Mouse (Mus musculus) embryonic facial prominence, embryonic 14.5 days (tissue): Measurements from ENCODE around the gene Stub1. TPM values are rescaled to one million over a fixed set of nuclear protein-coding genes. Genes with fewer than 3 reads are reported as not detected.

Source experiments
- ATAC-seq: fragments of 200-750 bp; cut with Nextera tagmentation; 2 replicates; pipeline ENCODE4 v1.8.0; 2017; ENCODE audit warnings: low read depth, moderate number of reproducible peaks, moderate TSS enrichment
- DNase-seq: peaks from one replicate; pipeline ENCODE4 v3.0.0-alpha.2; 2015; ENCODE audit warnings: low spot score
- H3K27ac ChIP-seq: fragments of 300-500 bp; sonication (generic); replicated peaks from 2 replicates; pipeline ENCODE4 v1.5.1; 2014; ENCODE audit warnings: low read depth, mild to moderate bottlenecking, low read length, moderate library complexity
- H3K27me3 ChIP-seq: fragments of 300-500 bp; sonication (generic); replicated peaks from 2 replicates; pipeline ENCODE4 v1.6.1; 2014; ENCODE audit warnings: low read length; ENCODE audit not compliant: control insufficient read depth, insufficient read depth
- H3K36me3 ChIP-seq: fragments of 300-500 bp; sonication (generic); 2 replicates; pipeline ENCODE4 v1.6.1; 2014; ENCODE audit warnings: low read length, mixed read lengths; ENCODE audit not compliant: control insufficient read depth, insufficient read depth
- H3K4me1 ChIP-seq: fragments of 300-500 bp; sonication (generic); 2 replicates; pipeline ENCODE4 v1.6.1; 2014; ENCODE audit warnings: antibody characterized with exemption, low read length; ENCODE audit not compliant: control insufficient read depth, insufficient read depth
- H3K4me2 ChIP-seq: fragments of 300-500 bp; sonication (generic); 2 replicates; pipeline ENCODE4 v1.6.1; 2014; ENCODE audit warnings: low read depth, mild to moderate bottlenecking, low read length, moderate library complexity, mixed read lengths
- H3K4me3 ChIP-seq: fragments of 300-500 bp; sonication (generic); 2 replicates; pipeline ENCODE4 v1.5.1; 2014; ENCODE audit warnings: low read depth, mild to moderate bottlenecking, low read length
- H3K9ac ChIP-seq: fragments of 300-500 bp; sonication (generic); 2 replicates; pipeline ENCODE4 v1.6.1; 2014; ENCODE audit warnings: low read depth, mild to moderate bottlenecking, low read length, moderate library complexity, mixed read lengths
- H3K9me3 ChIP-seq: fragments of 300-500 bp; sonication (generic); 2 replicates; pipeline ENCODE4 v1.6.1; 2016; ENCODE audit warnings: low read length; ENCODE audit not compliant: control insufficient read depth
- WGBS: fragments of 180-500 bp; shearing (Covaris S2); extraction: QIAGEN DNeasy Blood & Tissue Kit; methylation state at CpG from one replicate; pipeline ENCODE4 v1.1.7; 2014; 5-methylcytosine and 5-hydroxymethylcytosine counted together
- polyA plus RNA-seq: library from polyadenylated mRNA; unstranded; fragments of >200 nt; fragmentation: Nextera tagmentation; extraction: Ambion mirVana; gene quantifications from 2 replicates; pipeline ENCODE4 v1.2.1, GENCODE M21; 2014

Gene Stub1
- polyA plus RNA-seq, 1 experiment from 2014 or later = 314 TPM

- peak; percentile 94 for DNase-seq
- Histone ChIP-seq H3K4me3 (peak within 1 kb of the TSS; percentile 79), H3K9me3 (no peaks in the 10 kb centered on the region), H3K4me1 (peaks cover 16% of the 10 kb centered on the region), H3K27me3 (no peaks in the 10 kb centered on the region), H3K4me2 (peak within 1 kb of the TSS; percentile 97), H3K36me3 (no peaks in the 10 kb centered on the region), H3K9ac (peak within 1 kb of the TSS; percentile 68), H3K27ac (peak within 1 kb of the TSS; percentile 24; the same call in 1 of the 2 replicates)
- ATAC-seq = peak; percentile 84
- WGBS = 0% methylated on average over 9 of the region's 35 CpGs
Measured at GRCm38 (mm10) chr17:25796951-25797369, 36.2 kb downstream of the Stub1 start, which contains the start of gene Metrn. Gene Metrn, minus strand, starts transcription at chr17:25797136.

GRCm38 (mm10) chr17:25796211-25796771 is 36.9 kb downstream of the Stub1 start:
- H3K27ac ChIP-seq = peak overlapping the region; percentile 24; the same call in 1 of the 2 replicates
- 3% methylated on average over 27 of the region's 37 CpGs for WGBS
- H3K36me3 ChIP-seq = no peaks in the 10 kb centered on the region
- ATAC-seq (0 out of 2 replicates have a peak, but pooled peaks have one; percentile 0), DNase-seq (no peak)
- peak overlapping the region; percentile 97 for H3K4me2 ChIP-seq
- peak overlapping the region; percentile 79 for H3K4me3 ChIP-seq
- H3K27me3 ChIP-seq = no peaks in the 10 kb centered on the region
- peak overlapping the region; percentile 68 for H3K9ac ChIP-seq
- no peaks in the 10 kb centered on the region for H3K9me3 ChIP-seq
- peaks cover 20% of the 10 kb centered on the region for H3K4me1 ChIP-seq

- no peaks in the 10 kb centered on the region for H3K27me3 ChIP-seq
- no peaks in the 10 kb centered on the region for H3K9me3 ChIP-seq
- 19% methylated on average over 5 of the region's 6 CpGs for WGBS
- peak within 1 kb of the TSS; percentile 68 for H3K9ac ChIP-seq
- peaks cover 26% of the 10 kb centered on the region for H3K4me1 ChIP-seq
- peak within 1 kb of the TSS; percentile 97 for H3K4me2 ChIP-seq
- H3K4me3 ChIP-seq = peak within 1 kb of the TSS; percentile 79
- DNase-seq (peak; percentile 78), ATAC-seq (no peak; the same call in 1 of the 2 replicates)
- peak within 1 kb of the TSS; percentile 24; the same call in 1 of the 2 replicates for H3K27ac ChIP-seq
- no peaks in the 10 kb centered on the region for H3K36me3 ChIP-seq
Measured at GRCm38 (mm10) chr17:25795609-25796092, 37.6 kb downstream of the Stub1 start, which contains the start of gene AC134908.4. Gene AC134908.4, minus strand, starts transcription at chr17:25795659.

- Histone ChIP-seq H3K4me2 (peak overlapping the region; percentile 97; the same call in 1 of the 2 replicates), H3K4me1 (peaks cover 26% of the 10 kb centered on the region), H3K36me3 (no peaks in the 10 kb centered on the region; the same call in 1 of the 2 replicates), H3K27me3 (no peaks in the 10 kb centered on the region), H3K27ac (no peak overlapping the region), H3K9ac (peak overlapping the region; percentile 68; the same call in 1 of the 2 replicates), H3K9me3 (no peaks in the 10 kb centered on the region), H3K4me3 (peak overlapping the region; percentile 79; the same call in 1 of the 2 replicates)
- no peak for ATAC-seq
- no peak for DNase-seq
- WGBS = 84% methylated on average over 15 of the region's 17 CpGs
Measured at GRCm38 (mm10) chr17:25794998-25795397, 38.2 kb downstream of the Stub1 start.

GRCm38 (mm10) chr17:25794197-25794596 is 39.0 kb downstream of the Stub1 start:
- Histone ChIP-seq H3K9me3 (no peaks in the 10 kb centered on the region), H3K27ac (no peak overlapping the region), H3K4me2 (0 out of 2 replicates have a peak overlapping the region, but pooled peaks have one; percentile 97), H3K27me3 (no peaks in the 10 kb centered on the region), H3K4me3 (no peak overlapping the region), H3K36me3 (peaks cover 5% of the 10 kb centered on the region; the same call in 1 of the 2 replicates), H3K9ac (no peak overlapping the region), H3K4me1 (peaks cover 26% of the 10 kb centered on the region)
- no peak for DNase-seq
- no peak for ATAC-seq
- WGBS = 59% methylated on average over 13 of the region's 13 CpGs

GRCm38 (mm10) chr17:25792615-25793014 is 40.6 kb downstream of the Stub1 start, which contains the start of gene Fam173a:
Gene Fam173a, minus strand, starts transcription at chr17:25792901.
- Histone ChIP-seq H3K4me2 (peak within 1 kb of the TSS; percentile 93), H3K36me3 (peaks cover 15% of the 10 kb centered on the region; the same call in 1 of the 2 replicates), H3K27ac (peak within 1 kb of the TSS; percentile 93), H3K4me3 (peak within 1 kb of the TSS; percentile 81), H3K27me3 (no peaks in the 10 kb centered on the region), H3K4me1 (peaks cover 25% of the 10 kb centered on the region), H3K9me3 (no peaks in the 10 kb centered on the region), H3K9ac (peak within 1 kb of the TSS; percentile 78)
- under 1% methylated on average over 13 of the region's 14 CpGs for WGBS
- DNase-seq (peak; percentile 92), ATAC-seq (peak; percentile 66; the same call in 1 of the 2 replicates)

- DNase-seq (peak; percentile 88), ATAC-seq (peak; percentile 70)
- Histone ChIP-seq H3K27me3 (no peaks in the 10 kb centered on the region), H3K36me3 (peaks cover 19% of the 10 kb centered on the region; the same call in 1 of the 2 replicates), H3K27ac (peak overlapping the region; percentile 93), H3K4me1 (peaks cover 21% of the 10 kb centered on the region), H3K4me3 (peak overlapping the region; percentile 81), H3K9ac (peak overlapping the region; percentile 78), H3K9me3 (no peaks in the 10 kb centered on the region), H3K4me2 (peak overlapping the region; percentile 93)
- under 1% methylated on average over 45 of the region's 45 CpGs for WGBS
Measured at GRCm38 (mm10) chr17:25791843-25792527, 41.2 kb downstream of the Stub1 start.

- DNase-seq = peak; percentile 75
- H3K4me2 ChIP-seq = peak overlapping the region; percentile 93
- H3K27ac ChIP-seq = peak overlapping the region; percentile 93
- H3K9me3 ChIP-seq = no peaks in the 10 kb centered on the region
- H3K4me1 ChIP-seq = peaks cover 21% of the 10 kb centered on the region
- peaks cover 19% of the 10 kb centered on the region; the same call in 1 of the 2 replicates for H3K36me3 ChIP-seq
- H3K9ac ChIP-seq = peak overlapping the region; percentile 78
- 28% methylated on average over 19 of the region's 19 CpGs for WGBS
- H3K4me3 ChIP-seq = peak overlapping the region; percentile 81
- H3K27me3 ChIP-seq = no peaks in the 10 kb centered on the region
- no peak for ATAC-seq
Measured at GRCm38 (mm10) chr17:25791320-25791842, 41.8 kb downstream of the Stub1 start.
